Mouse (Mus musculus) layer of hippocampus, adult 18-20 months (tissue): ENCODE results near the gene Pskh1. TPM values are rescaled to one million over a fixed set of nuclear protein-coding genes. Genes with fewer than 3 reads are reported as not detected.
A peak's percentile ranks its signal among the peaks of the same experiment; 100 is the strongest.

ENCODE experiments used
- DNase-seq, 2 experiments: peaks; one replicate each; pipeline ENCODE4 v3.0.0; 2022; ENCODE audit warnings: low spot score in 2 of 2
- long read RNA-seq: library from polyadenylated mRNA; stranded (forward); transcript quantifications from one replicate; pipeline ENCODE4 v2.0.0, GENCODE M21; 2021
- total RNA-seq, 2 experiments: library from RNA; stranded (reverse); gene quantifications; 2 replicates each; pipeline ENCODE4 v1.2.3; 2021

Gene Pskh1
- total RNA-seq: 1 to 10 TPM; 6.5 to 7.3 TPM
- long read RNA-seq, transcript Pskh1-201 (3 exons, 3,255 nt): major isoform, 8 of 9 reads
- long read RNA-seq, partial matches to known transcripts: 1 of 9 reads
- long read RNA-seq, other reads (novel, unspliced or antisense): 0 of 9 reads

- peak; percentile 89 to 93 for DNase-seq
These were observed at the start of gene Pskh1 for GRCm38 (mm10) chr8:105900180-105900940. Gene Pskh1, plus strand, starts transcription at chr8:105900441.

- no peak for DNase-seq
These were observed 49.6 kb upstream of the Pskh1 start for GRCm38 (mm10) chr8:105850611-105851010.

GRCm38 (mm10) chr8:105851651-105852143 lies 48.5 kb upstream of the Pskh1 start:
- peak; percentile 85 to 93 for DNase-seq

- DNase-seq: no peak
These were observed 48.0 kb upstream of the Pskh1 start for GRCm38 (mm10) chr8:105852146-105852729.

DNA sequence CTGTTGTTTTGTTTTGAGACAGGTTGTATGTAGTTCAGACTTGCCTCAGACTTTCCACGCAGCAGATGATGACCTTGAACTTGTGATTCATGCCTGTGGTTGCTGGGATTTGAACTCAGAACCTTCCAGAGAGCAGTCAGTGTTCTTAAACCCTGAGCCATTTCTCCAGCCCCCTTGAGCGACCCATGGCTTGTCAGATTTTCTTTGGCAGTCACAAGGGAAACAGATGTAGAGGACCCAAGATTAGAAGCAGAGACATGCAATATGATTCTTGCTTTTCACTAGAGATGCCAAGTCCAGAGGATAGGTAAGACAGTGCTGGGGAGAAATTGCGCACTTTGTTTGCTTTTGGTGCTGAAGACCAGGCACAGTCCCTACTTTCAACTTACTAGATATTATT lies 47.1 kb upstream of the Pskh1 start, which contains the start of gene Cenpt:
TSS of gene Cenpt (minus strand) at position 101 of the 400 bp plus-strand sequence.
- no peak for DNase-seq

- no peak for DNase-seq
These were observed 45.9 kb upstream of the Pskh1 start for GRCm38 (mm10) chr8:105854303-105854702.

DNA sequence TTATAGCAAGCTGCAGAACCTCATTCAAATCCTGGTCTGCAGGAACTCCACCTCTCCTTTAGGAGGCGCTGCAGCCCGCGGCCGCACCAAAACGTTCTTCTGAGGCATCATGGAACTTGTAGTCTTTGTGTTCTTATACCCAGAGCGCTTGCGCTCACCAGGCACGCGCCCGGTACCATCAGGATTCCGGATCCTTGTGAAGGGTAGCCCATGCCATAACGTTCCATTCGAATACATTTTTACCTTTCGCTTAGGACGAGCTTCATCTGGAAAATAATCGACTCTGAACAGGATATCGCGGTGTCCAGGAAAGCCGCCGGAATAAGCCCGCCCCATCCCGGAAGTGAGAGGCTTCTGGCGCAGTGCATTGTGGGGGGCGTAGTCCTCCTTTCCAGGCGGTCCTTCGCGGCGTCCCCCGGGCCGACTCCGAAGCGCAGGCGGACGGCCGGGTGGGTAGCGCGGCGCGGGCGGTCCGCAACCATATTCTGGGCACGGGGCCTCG lies 45.5 kb upstream of the Pskh1 start, which contains the start of gene Thap11:
TSS of gene Thap11 (plus strand) at position 418 of the 502 bp plus-strand sequence.
- peak; percentile 86 to 93 for DNase-seq

DNA sequence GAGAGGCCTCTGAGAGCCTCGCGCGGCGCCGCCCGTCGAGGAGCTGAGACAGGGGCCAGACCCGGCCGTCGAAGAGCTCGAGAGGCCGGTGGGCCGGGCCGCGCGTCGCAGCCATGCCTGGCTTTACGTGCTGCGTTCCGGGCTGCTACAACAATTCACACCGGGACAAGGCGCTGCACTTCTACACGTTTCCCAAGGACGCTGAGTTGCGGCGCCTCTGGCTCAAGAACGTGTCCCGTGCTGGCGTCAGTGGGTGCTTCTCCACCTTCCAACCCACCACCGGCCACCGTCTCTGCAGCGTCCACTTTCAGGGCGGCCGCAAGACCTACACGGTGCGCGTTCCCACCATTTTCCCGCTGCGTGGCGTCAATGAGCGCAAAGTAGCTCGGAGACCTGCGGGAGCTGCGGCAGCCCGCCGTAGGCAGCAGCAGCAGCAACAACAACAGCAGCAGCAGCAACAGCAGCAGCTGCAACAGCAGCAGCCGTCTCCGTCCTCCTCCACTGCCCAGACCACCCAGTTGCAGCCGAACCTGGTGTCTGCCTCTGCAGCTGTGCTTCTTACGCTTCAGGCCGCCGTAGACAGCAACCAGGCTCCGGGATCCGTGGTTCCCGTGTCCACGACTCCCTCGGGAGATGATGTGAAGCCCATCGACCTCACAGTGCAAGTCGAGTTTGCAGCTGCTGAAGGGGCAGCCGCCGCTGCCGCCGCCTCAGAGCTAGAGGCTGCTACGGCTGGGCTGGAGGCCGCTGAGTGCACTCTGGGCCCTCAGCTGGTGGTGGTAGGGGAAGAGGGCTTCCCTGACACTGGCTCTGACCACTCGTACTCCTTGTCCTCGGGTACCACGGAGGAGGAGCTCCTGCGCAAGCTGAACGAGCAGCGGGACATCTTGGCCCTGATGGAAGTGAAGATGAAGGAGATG lies 44.7 kb upstream of the Pskh1 start:
- DNase-seq: peak in 1 of 2 experiments; percentile 23

- DNase-seq: no peak
These were observed 43.9 kb upstream of the Pskh1 start for GRCm38 (mm10) chr8:105856168-105856835.

GRCm38 (mm10) chr8:105858495-105858894 lies 41.7 kb upstream of the Pskh1 start:
- DNase-seq: no peak

DNA sequence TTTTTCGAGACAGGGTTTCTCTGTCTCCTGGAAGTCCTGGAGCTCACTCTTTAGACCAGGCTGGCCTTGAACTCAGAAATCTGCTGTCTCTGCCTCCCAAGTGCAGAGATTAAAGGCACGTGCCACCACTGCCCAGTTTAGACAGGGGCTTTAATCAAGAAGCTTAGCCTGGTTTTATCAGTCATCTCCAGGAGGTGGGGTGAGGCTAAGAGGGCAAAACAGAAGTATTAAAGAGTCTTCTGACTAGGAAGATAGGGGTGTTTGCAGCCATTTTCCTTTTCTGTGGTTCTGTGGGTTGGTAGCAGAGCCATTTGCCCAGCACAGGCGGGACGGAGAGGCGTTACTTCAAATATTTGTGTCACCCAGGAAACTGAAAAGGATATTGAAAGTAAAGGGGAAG lies 40.9 kb upstream of the Pskh1 start:
- no peak for DNase-seq

DNA sequence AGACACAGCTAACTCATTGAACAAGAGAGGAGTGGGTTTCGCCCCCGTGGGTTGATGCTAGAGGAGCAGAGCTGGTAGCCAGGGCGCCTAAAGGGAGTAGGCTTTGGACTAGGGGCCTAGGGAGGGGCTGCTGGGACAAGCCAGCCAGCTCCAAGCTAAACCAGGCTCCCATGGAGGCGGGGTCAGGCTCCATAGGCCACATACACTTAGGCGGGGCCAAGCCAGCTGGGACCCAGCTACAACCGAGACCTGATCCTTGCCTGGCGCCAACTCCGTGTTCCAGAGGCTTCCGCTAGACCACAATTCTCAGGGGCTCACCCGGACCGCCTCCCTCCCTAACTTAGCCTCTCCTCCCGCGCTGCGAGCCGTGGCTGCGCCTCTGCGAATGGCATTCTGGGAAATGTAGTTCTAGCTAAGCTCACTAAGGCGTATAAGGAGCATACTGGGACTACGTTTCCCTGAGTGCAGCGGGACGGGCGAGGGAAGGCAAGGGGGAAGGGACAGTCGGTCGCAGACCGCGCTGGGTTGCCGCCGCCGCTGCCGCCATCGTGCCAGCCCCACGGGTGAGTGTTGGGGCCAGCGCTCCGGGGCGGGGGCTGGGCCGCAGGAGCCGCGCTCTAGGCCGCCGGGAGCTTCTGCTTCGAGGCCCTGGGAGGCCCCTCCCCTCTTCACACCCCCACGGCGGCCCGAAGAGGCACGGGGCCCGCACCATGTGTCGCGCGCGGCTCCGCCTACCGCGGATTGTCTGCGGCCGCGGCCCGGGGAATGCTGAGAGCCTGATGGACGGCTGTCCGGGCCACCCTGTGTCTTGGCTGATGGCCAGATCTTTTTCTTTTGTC lies 39.9 kb upstream of the Pskh1 start, which contains the start of gene Nutf2:
TSS of gene Nutf2 (plus strand) at position 438 of the 839 bp plus-strand sequence.
- DNase-seq: peak; percentile 93 to 97

- no peak for DNase-seq
These were observed 38.3 kb upstream of the Pskh1 start for GRCm38 (mm10) chr8:105861951-105862350.

- no peak for DNase-seq
These were observed 33.7 kb upstream of the Pskh1 start for GRCm38 (mm10) chr8:105866364-105867029.

DNA sequence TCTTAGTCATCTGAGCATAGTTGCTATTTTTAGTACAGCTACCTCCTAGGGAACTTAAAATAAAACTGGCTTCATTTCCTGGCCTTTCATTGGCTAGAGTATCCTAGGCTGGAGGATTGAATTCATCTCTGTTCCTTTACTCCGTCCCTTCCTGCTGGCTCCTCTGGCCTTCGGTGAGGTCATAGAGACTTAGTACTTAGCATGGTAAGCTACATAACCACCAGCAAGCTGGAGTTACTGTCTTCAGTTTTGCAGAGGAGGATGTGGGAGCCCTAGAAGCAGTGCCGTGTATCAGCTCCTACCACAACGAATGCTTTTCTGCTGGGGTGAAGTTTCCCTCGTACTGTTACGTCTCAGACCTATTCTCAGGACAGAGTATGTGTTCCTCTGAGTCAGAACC lies 25.9 kb upstream of the Pskh1 start:
- no peak for DNase-seq

DNA sequence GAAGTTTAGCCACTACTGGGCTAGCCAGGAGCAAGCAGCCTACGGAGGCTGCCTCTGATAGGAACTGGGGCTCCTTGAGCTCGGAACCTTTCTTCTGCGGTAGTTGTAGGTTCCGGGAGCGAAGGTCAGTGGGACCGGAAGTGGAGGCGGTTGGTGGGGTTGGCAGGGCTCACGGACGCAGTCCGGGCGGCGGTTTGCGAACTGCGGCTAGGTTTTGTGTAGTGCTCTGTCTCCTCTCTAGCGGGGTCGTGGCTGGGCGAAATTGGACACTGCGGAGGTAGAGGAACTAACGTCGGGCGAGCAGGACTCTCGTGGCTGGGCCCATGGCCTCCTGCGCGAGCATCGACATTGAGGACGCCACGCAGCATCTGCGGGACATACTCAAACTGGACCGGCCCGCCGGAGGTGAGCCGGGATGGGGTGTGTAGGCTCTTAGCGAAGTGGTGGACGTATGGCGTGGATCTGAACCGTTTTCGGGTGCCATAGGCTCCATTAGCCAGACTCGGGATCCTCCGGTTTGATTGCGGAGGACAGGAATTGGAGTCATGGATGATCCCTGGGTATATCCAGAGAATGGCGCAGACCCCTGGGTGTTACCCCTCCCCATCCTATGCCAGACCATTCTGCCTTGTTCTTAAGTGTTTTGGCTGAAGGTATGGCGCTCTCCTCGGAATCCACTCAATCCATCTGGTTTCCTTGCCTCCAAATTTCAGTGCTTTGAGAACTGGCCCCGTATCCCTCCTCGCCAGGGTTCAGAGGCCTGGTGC lies 19.3 kb upstream of the Pskh1 start, which contains the start of gene Edc4:
TSS of gene Edc4 (plus strand) at position 128 of the 767 bp plus-strand sequence.
- peak; percentile 75 to 84 for DNase-seq

- no peak for DNase-seq
These were observed 10.3 kb upstream of the Pskh1 start for GRCm38 (mm10) chr8:105889756-105890465.
